Mouse (Mus musculus) neural tube, embryonic 11.5 days (tissue): ENCODE measurements around the gene RPS10-NUDT3. TPM values are rescaled to one million over a fixed set of nuclear protein-coding genes. Genes with fewer than 3 reads are reported as not detected.

Experiments used
- ATAC-seq: fragments of 200-750 bp; cut with Nextera tagmentation; 2 replicates; pipeline ENCODE4 v1.8.0; 2017; ENCODE audit warnings: moderate number of reproducible peaks, mild to moderate bottlenecking, moderate TSS enrichment, moderate library complexity; ENCODE audit not compliant: insufficient read depth, low FRiP score, low TSS enrichment
- DNase-seq: peaks from one replicate; pipeline ENCODE4 v3.0.0-alpha.2; 2015; ENCODE audit warnings: low spot score
- H3K27ac ChIP-seq: fragments of 300-500 bp; sonication (generic); 2 replicates; pipeline ENCODE4 v1.5.1; 2014; ENCODE audit warnings: low read depth, mild to moderate bottlenecking, low read length
- H3K27me3 ChIP-seq: fragments of 300-500 bp; sonication (generic); 2 replicates; pipeline ENCODE4 v1.6.1; 2014; ENCODE audit warnings: mild to moderate bottlenecking, low read length, mixed read lengths; ENCODE audit not compliant: control insufficient read depth, insufficient read depth
- H3K36me3 ChIP-seq: fragments of 300-500 bp; sonication (generic); 2 replicates; pipeline ENCODE4 v1.6.1; 2014; ENCODE audit warnings: mild to moderate bottlenecking, low read length, moderate library complexity, mixed read lengths; ENCODE audit not compliant: control insufficient read depth, insufficient read depth
- H3K4me1 ChIP-seq: fragments of 300-500 bp; sonication (generic); 2 replicates; pipeline ENCODE4 v1.6.1; 2014; ENCODE audit warnings: low read length, mixed read lengths; ENCODE audit not compliant: control insufficient read depth, insufficient read depth
- H3K4me2 ChIP-seq: fragments of 300-500 bp; sonication (generic); 2 replicates; pipeline ENCODE4 v1.6.1; 2014; ENCODE audit warnings: low read depth, mild to moderate bottlenecking, moderate library complexity
- H3K4me3 ChIP-seq: fragments of 300-500 bp; sonication (generic); 2 replicates; pipeline ENCODE4 v1.5.1; 2014; ENCODE audit warnings: low read depth, low read length
- H3K9ac ChIP-seq: fragments of 300-500 bp; sonication (generic); 2 replicates; pipeline ENCODE4 v1.6.1; 2014; ENCODE audit warnings: mild to moderate bottlenecking, low read length
- H3K9me3 ChIP-seq: fragments of 300-500 bp; sonication (generic); 2 replicates; pipeline ENCODE4 v1.6.1; 2016; ENCODE audit warnings: low read length; ENCODE audit not compliant: control insufficient read depth
- WGBS: fragments of 180-500 bp; shearing (Covaris S2); extraction: QIAGEN DNeasy Blood & Tissue Kit; methylation state at CpG from one replicate; pipeline ENCODE4 v1.1.7; 2014; 5-methylcytosine and 5-hydroxymethylcytosine counted together
- polyA plus RNA-seq: library from polyadenylated mRNA; unstranded; fragments of >200 nt; fragmentation: Nextera tagmentation; extraction: Ambion mirVana; gene quantifications from 2 replicates; pipeline ENCODE4 v1.2.1, GENCODE M21; 2014

Gene RPS10-NUDT3
- polyA plus RNA-seq, 1 experiment from 2014 or later = not detected

DNA sequence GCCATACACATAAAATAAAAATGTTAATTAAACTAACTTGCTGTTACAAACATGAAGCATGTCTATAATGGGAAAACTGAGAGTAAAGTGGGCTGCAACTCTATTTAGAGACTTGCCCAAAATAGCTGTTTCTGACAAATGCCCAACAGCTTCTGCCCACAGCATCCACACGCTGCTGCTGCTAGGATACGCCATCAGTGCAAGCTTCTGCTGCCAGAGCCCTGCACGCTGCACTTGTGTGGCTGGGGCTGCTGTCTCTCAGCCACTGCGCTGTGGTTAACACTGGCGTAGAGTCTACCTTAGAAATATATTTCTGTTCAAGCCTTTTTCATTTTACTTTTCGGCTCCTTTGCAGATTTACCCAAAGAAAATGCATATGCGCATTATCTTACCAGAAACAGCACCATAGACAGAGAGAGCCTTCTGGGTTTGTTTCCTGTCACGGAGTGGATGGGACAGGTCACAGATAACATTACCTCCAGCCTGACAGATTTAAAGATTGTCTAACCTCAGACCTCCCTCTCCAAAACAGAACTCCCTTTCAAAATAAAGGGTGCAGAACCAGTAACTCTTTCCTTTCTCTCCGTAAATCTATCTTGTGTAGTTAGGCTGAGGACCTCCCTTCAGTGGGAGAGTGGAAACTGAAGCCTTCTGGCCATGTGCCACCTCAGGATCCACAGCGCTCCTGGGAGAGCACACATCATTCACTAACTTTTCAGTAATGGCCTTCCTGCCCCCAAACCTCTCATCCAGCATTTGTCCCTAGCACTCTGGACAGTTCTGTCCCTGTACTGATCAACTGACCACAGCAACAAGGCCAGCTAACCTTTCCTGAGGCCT lies 24.1 kb downstream of the RPS10-NUDT3 start:
- DNase-seq = no peak
- no peak overlapping the region for H3K27ac ChIP-seq
- no peaks in the 10 kb centered on the region for H3K36me3 ChIP-seq
- H3K4me3 ChIP-seq = no peak overlapping the region
- H3K9ac ChIP-seq = no peak overlapping the region
- no peak for ATAC-seq
- no peak overlapping the region for H3K4me2 ChIP-seq
- no peaks in the 10 kb centered on the region for H3K27me3 ChIP-seq
- no peaks in the 10 kb centered on the region for H3K9me3 ChIP-seq
- H3K4me1 ChIP-seq = no peaks in the 10 kb centered on the region; the same call in 1 of the 2 replicates
- WGBS = 85% methylated on average over 10 of the region's 10 CpGs

DNA sequence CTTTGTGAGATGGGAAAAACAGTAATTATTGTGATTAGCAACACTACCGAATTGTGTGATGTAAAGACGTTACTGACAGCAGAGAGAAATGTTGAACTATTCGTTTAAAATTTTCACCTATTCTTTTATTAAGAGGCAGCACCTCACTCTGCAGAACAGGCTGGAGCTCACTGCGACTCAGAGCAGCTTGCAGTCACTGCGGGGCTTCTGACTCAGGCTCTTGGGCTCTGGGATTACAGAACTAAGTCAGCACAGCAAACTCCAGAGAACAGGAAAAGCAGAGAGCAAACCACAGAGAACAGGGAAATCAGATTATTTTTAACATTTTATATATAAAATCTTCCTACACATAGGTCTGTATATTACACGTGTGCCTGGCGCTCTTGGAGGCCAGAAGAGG lies 25.4 kb downstream of the RPS10-NUDT3 start:
- no peak for DNase-seq
- Histone ChIP-seq H3K4me1 (no peaks in the 10 kb centered on the region; the same call in 1 of the 2 replicates), H3K4me2 (no peak overlapping the region), H3K9ac (no peak overlapping the region), H3K27me3 (no peaks in the 10 kb centered on the region), H3K36me3 (no peaks in the 10 kb centered on the region), H3K27ac (no peak overlapping the region), H3K9me3 (no peaks in the 10 kb centered on the region), H3K4me3 (no peak overlapping the region)
- 92% methylated on average over 7 of the region's 7 CpGs for WGBS
- ATAC-seq = no peak

DNA sequence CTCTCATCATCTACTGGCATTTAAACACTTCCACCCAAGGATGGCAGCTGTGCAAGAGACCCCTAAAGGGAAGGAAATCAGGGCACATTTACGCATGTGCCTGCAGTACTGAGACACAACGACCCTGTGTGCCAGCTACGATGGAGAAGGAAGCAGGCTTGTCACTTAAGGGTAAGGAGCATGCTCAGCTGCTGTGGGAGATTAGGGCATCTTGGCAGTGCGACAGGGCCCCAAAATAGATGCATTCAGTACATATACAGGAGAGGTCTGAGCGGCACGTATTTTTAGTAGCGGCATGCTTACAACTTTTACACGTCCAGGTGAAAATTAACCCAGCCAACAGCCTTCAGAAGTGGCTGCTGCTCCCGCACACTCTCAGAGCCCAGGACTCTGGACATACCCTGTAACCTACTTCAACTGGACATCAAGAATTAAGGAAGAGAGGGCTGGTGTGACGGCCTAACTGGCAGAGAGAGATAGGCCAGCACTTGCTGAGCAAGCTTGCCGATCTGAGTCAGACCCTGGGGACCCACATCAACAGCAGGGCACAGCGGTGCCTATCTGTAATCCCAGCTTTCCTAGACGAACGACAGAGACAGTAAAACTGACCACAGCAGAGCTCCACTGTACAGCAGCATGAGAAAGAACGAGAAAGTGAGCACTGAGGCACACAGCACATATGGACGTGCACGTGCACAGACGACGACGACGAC lies 31.3 kb downstream of the RPS10-NUDT3 start:
- Histone ChIP-seq H3K9ac (no peak overlapping the region), H3K4me3 (no peak overlapping the region), H3K27ac (no peak overlapping the region), H3K4me2 (no peak overlapping the region), H3K4me1 (peaks cover 18% of the 10 kb centered on the region), H3K27me3 (no peaks in the 10 kb centered on the region), H3K36me3 (no peaks in the 10 kb centered on the region), H3K9me3 (no peaks in the 10 kb centered on the region)
- ATAC-seq (no peak), DNase-seq (no peak)
- 87% methylated on average over 21 of the region's 21 CpGs for WGBS

DNA sequence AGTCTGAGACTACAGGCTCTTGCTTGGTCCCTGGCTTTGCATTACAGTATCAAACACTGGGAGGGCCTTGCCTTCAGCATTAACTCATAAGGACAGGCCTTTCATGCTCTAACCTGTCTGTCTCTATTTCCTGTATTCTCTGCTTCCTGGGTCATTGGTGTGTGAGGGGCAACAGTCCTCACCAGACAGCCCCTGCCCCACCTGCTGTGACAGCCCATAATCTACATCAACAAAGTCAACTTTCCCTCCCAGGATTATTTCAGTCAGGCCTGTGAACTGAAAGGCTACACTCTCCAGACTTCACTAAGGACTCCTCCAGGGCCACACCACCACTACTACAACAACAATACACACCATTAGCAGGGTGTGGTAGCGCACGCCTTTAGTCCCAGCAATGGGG lies 32.0 kb downstream of the RPS10-NUDT3 start:
- Histone ChIP-seq H3K4me2 (no peak overlapping the region), H3K27me3 (no peaks in the 10 kb centered on the region), H3K27ac (no peak overlapping the region), H3K9ac (no peak overlapping the region), H3K4me1 (peaks cover 18% of the 10 kb centered on the region), H3K36me3 (no peaks in the 10 kb centered on the region), H3K9me3 (no peaks in the 10 kb centered on the region), H3K4me3 (no peak overlapping the region)
- WGBS = 94% methylated on average over 2 of the region's 2 CpGs
- no peak for DNase-seq
- no peak for ATAC-seq

DNA sequence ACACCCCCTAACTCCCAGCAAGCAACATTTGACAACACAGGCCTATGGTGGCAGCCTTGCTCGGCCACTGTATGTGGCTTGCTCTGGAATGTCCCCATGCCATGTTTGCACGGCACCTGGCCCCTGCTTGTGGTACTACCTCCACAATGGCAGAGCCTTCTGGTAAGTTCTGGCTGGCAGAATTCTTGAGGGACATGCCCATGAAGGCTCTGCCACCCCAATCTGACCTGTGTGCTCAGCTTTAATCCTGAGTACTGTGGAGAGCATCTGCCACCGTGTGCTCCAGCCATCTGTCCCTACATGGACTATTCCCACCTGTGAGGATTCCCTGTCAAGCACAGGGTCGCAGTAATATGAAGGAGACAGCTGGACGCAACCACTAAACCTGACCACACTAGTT lies 34.2 kb downstream of the RPS10-NUDT3 start:
- H3K9me3 ChIP-seq = no peaks in the 10 kb centered on the region
- peaks cover 4% of the 10 kb centered on the region for H3K36me3 ChIP-seq
- H3K4me2 ChIP-seq = no peak overlapping the region
- H3K4me1 ChIP-seq = peaks cover 18% of the 10 kb centered on the region
- H3K27me3 ChIP-seq = no peaks in the 10 kb centered on the region
- DNase-seq (no peak), ATAC-seq (no peak)
- no peak overlapping the region for H3K4me3 ChIP-seq
- no peak overlapping the region; the same call in 1 of the 2 replicates for H3K9ac ChIP-seq
- no peak overlapping the region for H3K27ac ChIP-seq
- WGBS = 74% methylated on average over 5 of the region's 5 CpGs

DNA sequence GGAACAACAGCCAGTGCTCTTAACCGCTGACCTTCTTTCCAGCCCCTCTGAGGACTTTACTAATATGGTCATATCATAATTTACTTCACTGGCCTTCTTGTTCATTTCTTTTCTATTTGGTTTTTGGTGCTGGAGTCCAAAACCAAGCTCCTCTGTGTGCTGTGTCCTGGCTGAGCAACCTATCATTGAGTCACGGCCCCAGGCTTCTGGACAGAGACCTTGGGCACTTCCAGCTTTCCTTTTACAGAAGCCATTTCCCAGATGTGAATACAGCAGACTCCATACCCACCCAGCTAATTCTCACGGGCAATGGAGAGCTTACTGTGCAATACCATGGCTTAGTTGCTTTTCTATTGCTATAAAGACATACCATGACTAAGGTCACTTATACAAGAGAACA lies 34.7 kb downstream of the RPS10-NUDT3 start:
- H3K4me2 ChIP-seq = no peak overlapping the region
- ATAC-seq (no peak), DNase-seq (no peak)
- H3K36me3 ChIP-seq = peaks cover 6% of the 10 kb centered on the region
- no peaks in the 10 kb centered on the region for H3K27me3 ChIP-seq
- H3K27ac ChIP-seq = no peak overlapping the region
- peaks cover 18% of the 10 kb centered on the region for H3K4me1 ChIP-seq
- H3K9me3 ChIP-seq = no peaks in the 10 kb centered on the region
- H3K4me3 ChIP-seq = no peak overlapping the region
- 84% methylated on average over 3 of the region's 3 CpGs for WGBS
- H3K9ac ChIP-seq = no peak overlapping the region

DNA sequence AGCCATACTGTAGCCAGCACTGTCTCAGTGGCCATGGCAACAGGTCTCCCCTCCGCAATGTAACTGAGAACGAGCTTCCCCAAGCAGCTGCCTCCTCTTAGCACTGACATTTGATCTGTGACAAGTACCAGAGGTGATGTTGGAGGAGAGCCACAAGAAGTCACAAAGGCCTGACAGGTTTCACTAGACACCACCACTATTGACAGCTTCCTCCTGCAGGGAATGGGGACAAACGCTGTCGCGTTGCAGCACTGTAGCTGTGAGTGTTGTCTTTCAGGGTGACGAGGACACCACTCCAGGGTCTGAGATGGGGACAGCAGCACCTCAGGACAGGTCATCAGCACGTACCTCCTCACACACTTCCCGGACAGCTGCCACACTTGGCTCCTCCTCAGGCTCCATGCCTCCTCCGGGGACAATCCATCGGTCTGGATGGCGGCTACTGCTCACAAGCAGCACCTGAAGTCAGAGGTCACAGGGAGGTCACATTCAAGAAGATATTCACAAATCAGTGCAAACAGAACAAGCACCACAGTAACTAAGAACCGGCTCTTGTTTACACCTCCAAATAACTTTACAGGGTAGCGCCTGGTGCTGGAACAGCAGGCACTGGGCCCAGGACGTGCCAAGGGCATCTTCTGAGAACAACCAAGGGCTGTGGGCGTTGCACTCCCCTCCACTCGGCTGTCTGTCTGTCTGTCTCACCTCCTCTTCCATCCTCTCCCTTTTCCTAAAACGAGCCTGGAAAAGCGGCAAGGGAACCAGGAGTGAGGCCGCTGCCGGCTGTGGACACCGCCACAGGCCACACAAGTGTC lies 38.4 kb downstream of the RPS10-NUDT3 start:
- H3K36me3 ChIP-seq = peaks cover 12% of the 10 kb centered on the region
- no peak overlapping the region for H3K4me2 ChIP-seq
- no peak overlapping the region; the same call in 1 of the 2 replicates for H3K9ac ChIP-seq
- no peak overlapping the region for H3K4me3 ChIP-seq
- H3K9me3 ChIP-seq = no peaks in the 10 kb centered on the region
- peaks cover 7% of the 10 kb centered on the region; the same call in 1 of the 2 replicates for H3K4me1 ChIP-seq
- no peak for ATAC-seq
- no peak overlapping the region for H3K27ac ChIP-seq
- 81% methylated on average over 21 of the region's 21 CpGs for WGBS
- no peaks in the 10 kb centered on the region for H3K27me3 ChIP-seq
- no peak for DNase-seq

DNA sequence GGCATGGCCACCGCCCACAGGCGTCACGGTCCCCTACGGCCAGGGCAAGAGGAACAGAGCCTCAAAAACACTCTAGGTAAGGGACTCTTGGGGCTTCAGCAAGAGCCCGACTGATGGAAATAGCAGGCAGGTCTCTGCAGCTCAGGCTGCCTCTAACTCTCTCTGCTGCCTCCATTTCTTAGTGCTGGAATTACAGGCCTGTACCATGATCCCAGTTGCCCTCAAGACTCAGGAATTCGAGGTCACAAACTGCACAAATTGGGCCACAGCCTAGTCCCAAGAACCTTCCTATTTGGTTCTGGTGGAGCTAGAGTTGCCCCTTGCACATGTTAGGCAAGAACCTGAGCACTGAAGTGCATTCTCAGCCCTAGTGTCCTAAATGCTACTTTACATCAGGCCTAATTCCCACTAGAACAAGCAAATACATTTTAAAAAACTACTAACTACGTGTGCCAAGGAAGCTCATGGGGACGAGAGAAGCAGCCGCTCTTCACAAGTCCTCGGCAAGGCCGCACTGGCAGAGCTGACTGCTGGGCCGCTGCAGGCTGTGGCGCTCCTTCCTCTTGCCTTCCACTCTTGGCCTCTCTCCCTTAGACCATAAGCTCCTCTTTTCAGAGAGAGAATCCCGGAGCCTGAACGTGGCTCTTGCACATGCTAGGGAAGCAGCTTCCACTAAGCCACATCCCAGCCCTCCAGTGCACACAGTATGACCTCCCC lies 39.2 kb downstream of the RPS10-NUDT3 start:
- Histone ChIP-seq H3K27me3 (no peaks in the 10 kb centered on the region), H3K27ac (no peak overlapping the region), H3K4me1 (peaks cover under 1% of the 10 kb centered on the region; the same call in 1 of the 2 replicates), H3K36me3 (peaks cover 12% of the 10 kb centered on the region), H3K9ac (no peak overlapping the region), H3K4me3 (no peak overlapping the region), H3K9me3 (no peaks in the 10 kb centered on the region), H3K4me2 (no peak overlapping the region)
- DNase-seq (no peak), ATAC-seq (no peak)
- WGBS = 90% methylated on average over 15 of the region's 15 CpGs
